Mouse (Mus musculus) brown adipose tissue, adult 24 weeks (tissue): ENCODE measurements at regions not wholly inside any gene's neighbourhood (a gene's known extent, or its start where the extent isn't known, plus 50 kb on each side); places are given as distances from the start of the nearest gene placed in this dataset.

ENCODE experiments used
- H3K27ac ChIP-seq: fragments of 200-500 bp; replicated peaks from 2 replicates; pipeline ENCODE4 v1.5.1; 2012; ENCODE audit warnings: low read depth, mild to moderate bottlenecking, low read length
- H3K4me1 ChIP-seq: fragments of 200-500 bp; 2 replicates; pipeline ENCODE4 v1.6.1; 2012; ENCODE audit warnings: low read length, mixed read lengths; ENCODE audit not compliant: control insufficient read depth, insufficient read depth, insufficient read length
- H3K4me3 ChIP-seq: fragments of 200-500 bp; 2 replicates; pipeline ENCODE4 v1.5.1; 2012; ENCODE audit warnings: low read depth, mild to moderate bottlenecking, low read length, moderate library complexity; ENCODE audit not compliant: insufficient read depth

DNA sequence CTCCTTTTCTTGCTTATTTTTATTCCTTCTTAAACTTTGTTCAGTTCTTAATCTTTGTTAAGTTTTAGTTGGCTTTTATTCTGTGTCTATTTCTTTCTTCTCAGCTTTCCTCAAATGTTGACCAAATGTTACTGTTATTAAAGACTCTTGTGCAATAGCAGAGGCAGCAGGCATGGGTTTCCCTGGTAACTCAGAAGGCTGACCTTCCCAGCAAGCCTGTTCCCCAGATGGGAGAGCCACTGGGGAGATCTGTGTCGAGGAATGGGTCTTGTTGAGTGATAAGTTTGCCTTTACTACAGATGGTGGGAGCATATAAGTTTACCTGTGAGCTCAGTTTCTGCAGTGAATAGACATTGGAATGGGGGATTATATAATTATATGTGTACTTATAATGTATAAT is 237.2 kb downstream of the Plpp3 start:
- H3K4me1 ChIP-seq: peaks cover 7% of the 10 kb centered on the region
- no peak overlapping the region for H3K4me3 ChIP-seq
- no peak overlapping the region for H3K27ac ChIP-seq

DNA sequence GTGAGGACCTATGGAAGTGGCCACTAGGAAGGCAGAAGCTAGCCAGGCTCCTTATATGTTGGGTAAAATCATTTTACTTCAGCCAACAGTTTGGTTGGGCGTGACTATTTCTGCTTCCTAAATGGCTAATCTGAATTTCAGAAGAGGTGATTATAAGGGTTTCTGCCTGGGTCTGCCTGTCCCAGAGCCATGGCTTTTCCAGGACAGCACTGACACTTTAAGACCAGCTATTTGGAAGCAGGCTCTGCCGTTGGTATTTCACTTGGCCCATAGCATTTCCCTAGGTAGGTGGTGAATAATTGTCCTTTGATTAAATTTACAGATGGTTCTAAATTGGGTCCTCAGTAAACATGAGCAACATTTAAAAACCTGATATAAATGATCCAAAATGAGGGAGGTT is 240.3 kb downstream of the Plpp3 start:
- peaks cover 13% of the 10 kb centered on the region for H3K4me1 ChIP-seq
- H3K4me3 ChIP-seq: no peak overlapping the region
- 0 out of 2 replicates have a peak overlapping the region, but pooled peaks have one; percentile 12 for H3K27ac ChIP-seq

DNA sequence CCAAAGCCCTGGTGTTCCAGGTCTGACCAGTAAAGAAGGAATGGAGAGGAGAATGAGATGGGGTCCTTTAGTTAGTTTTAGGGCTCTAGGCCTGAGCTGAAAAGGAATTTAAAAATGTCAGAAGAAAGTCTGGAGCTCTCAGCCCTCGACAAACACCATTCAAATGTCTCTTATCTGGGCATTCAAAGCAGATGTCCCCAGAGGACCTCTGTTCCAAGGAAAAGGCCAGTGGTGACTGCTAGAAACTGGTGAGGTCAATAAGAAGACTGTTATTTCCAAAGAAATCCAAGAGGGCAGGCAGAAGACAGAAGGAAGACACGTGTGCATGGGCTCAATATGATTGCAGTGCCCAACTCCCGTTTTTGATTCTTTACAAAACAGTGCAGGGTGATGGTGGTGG is 244.9 kb downstream of the Plpp3 start:
- Histone ChIP-seq H3K4me3 (no peak overlapping the region), H3K27ac (no peak overlapping the region), H3K4me1 (peaks cover 39% of the 10 kb centered on the region)

DNA sequence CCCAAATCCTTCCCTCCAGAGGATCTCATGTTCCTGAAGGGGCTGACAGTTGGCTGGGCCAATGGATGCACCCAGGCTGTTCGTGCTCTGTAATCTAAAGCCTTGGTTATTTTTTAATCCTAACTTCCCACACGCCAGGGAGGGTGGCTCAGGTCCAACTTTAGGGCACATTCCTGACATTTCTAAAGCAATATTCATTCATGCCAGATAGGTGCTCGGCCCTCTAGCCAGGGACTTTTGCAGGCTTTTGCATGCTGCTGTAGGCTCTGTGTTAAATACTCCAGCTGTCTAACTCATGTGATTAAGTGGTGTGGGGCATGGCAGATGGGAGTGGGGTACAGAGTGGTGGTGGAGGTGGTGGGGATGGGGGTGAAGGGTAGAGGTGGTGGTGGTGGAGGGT is 246.0 kb downstream of the Plpp3 start:
- 0 out of 2 replicates have a peak overlapping the region, but pooled peaks have one; percentile 2 for H3K27ac ChIP-seq
- H3K4me1 ChIP-seq: peaks cover 36% of the 10 kb centered on the region
- H3K4me3 ChIP-seq: no peak overlapping the region

DNA sequence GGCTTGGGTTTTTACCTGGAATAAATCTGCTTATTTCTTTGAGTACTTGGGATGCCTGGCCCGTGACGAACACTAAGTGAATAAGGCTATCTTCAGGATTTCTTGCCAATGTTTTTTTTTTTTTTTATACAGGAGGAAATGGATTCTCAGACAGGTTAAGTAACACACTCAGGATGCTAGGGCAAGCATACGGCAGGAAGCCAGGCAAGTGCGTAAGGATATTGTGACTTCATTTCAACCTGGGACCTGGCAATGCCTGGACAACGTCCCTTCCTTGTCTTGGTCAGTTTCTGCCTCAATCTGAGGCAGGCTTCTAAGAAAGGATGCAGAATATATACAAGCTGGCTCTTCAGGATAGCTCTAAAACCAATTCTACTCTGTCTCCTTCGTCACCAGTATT is 246.5 kb downstream of the Plpp3 start:
- Histone ChIP-seq H3K27ac (peak overlapping the region; percentile 71), H3K4me1 (peaks cover 36% of the 10 kb centered on the region), H3K4me3 (no peak overlapping the region)

DNA sequence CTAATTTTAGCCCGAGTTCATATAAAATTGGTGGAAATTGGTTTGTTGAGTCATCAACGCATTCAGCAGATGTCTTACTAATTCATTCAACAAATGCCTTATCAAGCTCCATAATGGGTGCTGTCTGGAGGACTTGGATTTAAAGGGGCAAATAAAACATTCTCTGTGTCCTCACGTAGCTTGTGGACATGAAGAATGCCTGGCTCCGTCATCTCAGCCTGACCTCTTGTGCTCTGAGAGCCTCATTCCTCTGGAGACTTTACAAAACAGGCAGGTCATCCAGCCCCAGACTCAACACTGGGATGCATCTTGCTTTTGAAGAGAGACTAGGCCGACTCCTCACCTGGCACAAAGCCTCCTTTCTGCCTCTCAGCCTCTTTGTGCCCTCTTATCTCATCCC is 248.6 kb downstream of the Plpp3 start:
- H3K4me3 ChIP-seq: no peak overlapping the region
- peaks cover 31% of the 10 kb centered on the region for H3K4me1 ChIP-seq
- peak overlapping the region; percentile 89 for H3K27ac ChIP-seq

DNA sequence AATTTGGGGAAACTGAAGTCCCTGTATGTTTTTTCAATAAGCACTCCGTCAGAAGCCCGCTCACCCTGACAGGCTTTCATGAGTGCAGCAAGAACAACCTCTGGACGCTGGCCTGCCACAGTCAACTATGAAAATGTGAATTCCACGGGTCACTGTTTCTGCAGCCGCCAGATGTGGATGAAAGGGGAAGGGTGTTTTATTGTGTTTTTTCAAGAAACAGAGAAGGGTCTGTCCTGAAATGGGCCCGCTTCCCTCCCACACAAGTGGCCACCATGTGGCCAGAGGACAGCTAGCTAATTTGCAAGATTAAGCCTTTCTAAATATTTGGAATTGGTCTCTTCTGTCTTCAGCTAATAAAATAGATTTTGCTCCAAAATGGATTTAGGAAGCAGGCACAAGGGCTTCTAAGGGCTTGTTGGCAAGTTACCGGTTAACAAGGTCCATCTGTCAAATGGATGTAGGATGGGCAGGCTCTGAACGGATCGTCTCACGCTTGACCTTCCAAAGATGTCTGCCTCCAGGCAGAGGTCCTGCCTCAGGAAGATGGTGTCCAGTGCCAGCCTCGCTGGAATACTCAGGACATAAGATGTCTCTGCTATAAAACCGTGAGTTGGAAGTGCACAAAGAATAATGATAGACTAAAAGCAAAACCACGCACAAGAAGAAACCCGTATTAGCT is 249.8 kb downstream of the Plpp3 start:
- H3K4me1 ChIP-seq: peaks cover 29% of the 10 kb centered on the region
- no peak overlapping the region for H3K4me3 ChIP-seq
- no peak overlapping the region; the same call in 1 of the 2 replicates for H3K27ac ChIP-seq

DNA sequence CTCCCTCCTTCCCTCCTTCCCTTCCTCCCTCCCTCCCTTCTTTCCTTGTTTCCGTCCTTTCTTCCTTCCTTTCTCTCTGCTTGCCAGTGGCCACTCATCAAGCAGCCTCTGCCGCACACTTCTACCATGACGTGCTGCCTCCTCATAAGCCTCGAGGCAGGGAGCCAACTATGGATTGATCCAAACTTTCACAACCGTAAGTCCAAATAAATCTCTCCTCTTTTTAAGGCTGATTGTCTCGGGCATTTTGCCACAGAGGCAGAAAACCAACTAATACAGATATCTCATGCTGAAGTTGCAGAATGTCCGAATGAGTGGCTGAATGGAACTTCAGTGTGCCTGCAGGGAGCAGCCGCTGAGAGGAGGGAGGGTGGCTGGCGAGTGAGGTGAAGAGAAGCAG is 251.7 kb downstream of the Plpp3 start:
- Histone ChIP-seq H3K4me3 (no peak overlapping the region), H3K27ac (no peak overlapping the region), H3K4me1 (peaks cover 17% of the 10 kb centered on the region)

DNA sequence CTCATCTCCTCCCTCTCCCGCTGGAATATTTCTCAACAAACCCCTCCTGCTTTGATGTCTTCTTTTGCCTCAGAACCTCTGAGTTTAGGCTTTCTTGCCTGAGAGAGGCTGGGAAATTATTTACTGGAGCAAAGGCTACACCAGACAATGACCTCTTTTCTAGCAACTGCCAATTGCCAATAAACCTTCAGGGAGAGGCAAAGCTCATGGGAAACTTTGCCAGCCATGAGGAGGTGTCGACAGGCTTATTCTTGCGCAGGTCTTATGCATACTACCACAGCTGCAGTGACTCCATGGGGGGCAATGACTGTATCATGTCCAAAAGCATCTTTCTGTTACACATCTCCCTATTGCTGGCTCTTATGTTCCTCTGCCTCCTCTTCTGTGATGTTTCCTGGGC is 260.0 kb downstream of the Plpp3 start:
- H3K4me1 ChIP-seq: peaks cover 7% of the 10 kb centered on the region; the same call in 1 of the 2 replicates
- no peak overlapping the region for H3K27ac ChIP-seq
- no peak overlapping the region for H3K4me3 ChIP-seq

DNA sequence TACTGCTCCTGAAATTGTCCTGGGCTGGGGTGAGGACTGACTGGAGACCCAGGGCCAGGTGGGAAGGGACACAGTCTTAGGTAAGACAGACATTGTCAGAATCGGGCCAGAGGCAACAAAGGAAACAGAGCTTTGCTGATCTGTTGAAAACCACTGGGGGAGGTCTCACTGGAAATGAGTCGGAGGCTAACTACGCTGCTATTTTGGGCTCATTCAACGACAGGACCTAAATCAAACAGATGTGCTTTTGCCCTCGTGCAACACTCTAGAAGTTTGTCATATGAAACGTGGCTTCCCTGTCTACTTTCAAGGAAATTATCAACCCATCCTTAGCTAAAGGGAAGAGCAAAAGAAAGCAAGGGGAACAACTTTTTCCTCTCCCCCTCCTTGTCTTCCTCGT is 265.3 kb downstream of the Plpp3 start:
- Histone ChIP-seq H3K27ac (peak overlapping the region; percentile 85), H3K4me1 (peaks cover 34% of the 10 kb centered on the region; the same call in 1 of the 2 replicates)

DNA sequence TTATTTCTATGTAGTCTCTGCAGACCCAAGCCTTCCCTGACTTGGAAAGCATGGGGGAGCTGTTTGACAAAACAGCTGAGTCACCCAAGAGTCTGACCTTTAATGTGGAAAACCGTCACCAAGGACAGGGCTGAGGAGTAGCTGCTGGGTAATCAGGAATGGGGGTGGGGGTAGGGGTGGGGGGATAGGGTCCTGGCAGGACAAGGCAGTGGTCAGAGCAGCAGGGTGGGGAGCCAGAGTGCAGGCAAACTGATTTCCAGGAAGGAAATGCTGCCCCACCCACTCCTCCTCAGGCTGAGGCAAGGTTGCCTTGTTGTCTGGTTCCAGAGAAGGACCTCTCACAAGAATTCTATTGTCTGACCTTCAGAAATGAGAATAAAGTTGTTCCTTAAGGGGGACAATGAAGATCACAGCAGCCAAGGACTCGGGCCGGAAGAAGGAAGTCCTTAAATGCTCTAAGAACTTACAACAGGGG is 266.6 kb downstream of the Plpp3 start:
- H3K4me3 ChIP-seq: no peak overlapping the region
- H3K27ac ChIP-seq: peak overlapping the region; percentile 98

More for the DNA sequence above, 265.3 kb downstream of the Plpp3 start:
- no peak overlapping the region for H3K4me3 ChIP-seq

DNA sequence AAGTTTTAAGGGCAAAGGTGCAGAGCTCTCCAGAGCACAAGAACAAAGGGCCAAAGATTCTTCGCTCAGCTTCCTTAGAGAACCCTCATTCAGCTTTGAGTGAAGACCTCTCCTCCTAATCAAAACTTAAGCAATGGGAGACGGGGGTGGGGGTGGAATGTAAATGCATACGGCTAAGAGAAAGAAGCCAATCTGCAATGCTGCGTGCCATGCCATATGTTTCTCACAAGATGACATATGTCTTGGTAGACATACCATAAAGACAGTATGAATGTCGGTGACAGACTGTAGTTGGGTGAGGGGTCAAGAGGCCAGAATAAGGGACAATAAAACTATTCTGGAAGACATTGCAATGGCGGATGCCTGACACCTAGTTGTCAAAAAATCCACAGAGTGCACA is 267.9 kb downstream of the Plpp3 start:
- Histone ChIP-seq H3K4me1 (peaks cover 52% of the 10 kb centered on the region), H3K27ac (peak overlapping the region; percentile 69)

More for the DNA sequence above, 266.6 kb downstream of the Plpp3 start:
- H3K4me1 ChIP-seq: peaks cover 41% of the 10 kb centered on the region; the same call in 1 of the 2 replicates

DNA sequence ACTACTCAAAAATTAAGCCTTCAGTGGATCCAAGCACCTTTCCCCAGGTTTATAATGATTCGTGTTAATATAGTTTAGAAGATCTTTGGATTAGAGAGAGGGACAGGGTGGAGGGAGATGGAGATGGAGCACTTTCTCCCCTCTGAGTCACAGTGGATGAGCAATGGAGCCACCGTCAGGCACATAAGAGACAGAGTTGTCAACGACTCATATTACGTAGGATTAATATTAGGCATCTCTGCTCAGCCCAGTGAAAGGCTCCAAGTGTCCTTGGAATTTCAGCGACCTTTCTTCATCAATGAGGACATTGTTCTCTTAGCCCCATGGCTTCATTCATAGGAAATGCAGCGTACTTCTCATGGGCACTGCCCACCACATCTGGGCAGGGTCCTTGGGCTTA is 270.4 kb downstream of the Plpp3 start:
- H3K4me3 ChIP-seq: no peak overlapping the region
- no peak overlapping the region for H3K27ac ChIP-seq
- peaks cover 42% of the 10 kb centered on the region for H3K4me1 ChIP-seq

More for the DNA sequence above, 267.9 kb downstream of the Plpp3 start:
- no peak overlapping the region for H3K4me3 ChIP-seq

DNA sequence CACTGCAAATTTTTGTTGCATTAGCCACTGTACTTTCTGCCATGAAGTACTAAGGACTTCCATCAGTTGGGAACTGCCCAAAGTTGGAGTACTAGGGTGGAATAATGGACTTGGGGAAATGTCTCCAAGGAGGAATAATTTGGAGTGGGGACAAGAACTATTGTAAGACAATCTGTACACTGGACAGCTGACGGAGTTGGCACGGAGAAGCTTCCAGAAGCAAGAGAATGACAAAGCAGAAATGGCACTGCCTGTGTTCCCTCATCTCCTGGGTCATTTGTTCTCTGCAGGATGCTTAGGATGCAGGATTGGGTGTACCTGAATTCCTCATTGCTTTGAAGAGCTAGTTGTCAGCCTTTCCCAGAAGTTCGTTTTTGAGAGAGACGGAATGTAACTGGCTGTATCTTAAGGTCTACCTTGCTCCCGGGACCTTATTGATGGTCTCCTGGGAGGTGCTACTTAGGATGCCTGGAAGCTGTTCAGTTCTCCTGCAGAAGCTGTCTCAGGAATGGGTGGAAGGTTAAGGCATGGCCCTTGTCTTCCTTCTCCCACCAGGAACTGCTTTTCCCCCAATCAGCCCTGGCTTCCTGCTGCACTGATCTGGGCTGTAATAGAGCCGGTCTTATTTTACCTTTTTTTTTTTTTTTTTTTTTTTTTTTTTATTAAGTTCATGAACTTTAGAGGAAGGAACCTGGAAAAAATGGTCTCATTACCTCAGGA is 272.4 kb downstream of the Plpp3 start:
- Histone ChIP-seq H3K4me3 (no peak overlapping the region), H3K4me1 (peaks cover 30% of the 10 kb centered on the region), H3K27ac (peak overlapping the region; percentile 46)

DNA sequence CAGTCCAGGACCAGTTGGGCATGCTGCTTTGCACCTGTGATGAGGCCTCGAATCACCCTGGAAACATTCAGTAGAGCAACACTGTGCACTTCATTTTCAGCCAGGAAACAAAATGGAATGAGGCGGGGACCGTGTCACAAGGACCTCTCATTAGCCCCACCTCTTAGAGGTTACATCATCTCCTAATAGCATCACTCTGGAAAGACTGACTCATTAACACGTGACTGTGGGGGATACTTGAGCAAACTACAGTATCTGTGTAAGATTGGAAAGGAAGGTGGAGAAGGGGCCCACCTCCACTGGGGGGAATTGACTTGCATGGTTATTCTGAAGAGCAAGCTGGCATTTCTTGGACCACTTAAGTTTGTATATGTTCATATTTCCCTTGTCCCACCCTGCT is 275.3 kb downstream of the Plpp3 start:
- Histone ChIP-seq H3K27ac (no peak overlapping the region), H3K4me3 (no peak overlapping the region)

DNA sequence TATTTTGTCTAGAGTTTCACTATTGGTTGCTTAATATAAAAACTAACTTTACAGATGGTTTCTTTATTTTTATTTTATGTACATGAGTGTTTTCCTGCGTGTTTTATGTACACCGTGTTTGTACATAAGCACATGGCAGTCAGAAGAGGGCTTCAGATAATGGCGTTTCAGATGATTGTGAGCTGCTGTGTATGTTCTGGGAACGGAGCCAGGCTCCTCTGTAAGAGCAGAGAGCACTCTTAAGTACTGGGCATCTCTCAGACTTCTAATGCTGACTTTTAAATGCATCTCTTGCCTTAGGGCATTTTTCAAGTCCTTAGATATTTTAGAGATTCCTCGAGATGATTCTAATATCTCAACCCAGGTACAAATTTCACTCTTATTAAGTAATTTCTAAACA is 280.0 kb downstream of the Plpp3 start:
- Histone ChIP-seq H3K4me3 (no peak overlapping the region), H3K4me1 (no peaks in the 10 kb centered on the region), H3K27ac (no peak overlapping the region)

More for the DNA sequence above, 275.3 kb downstream of the Plpp3 start:
- peaks cover 19% of the 10 kb centered on the region for H3K4me1 ChIP-seq
